Mouse (Mus musculus) cerebral cortex, adult 2 months (tissue): ENCODE results near the gene Cox17.

Source experiments
- WGBS: fragments of 180-500 bp; shearing (Covaris S2); methylation state at CpG from one replicate; pipeline ENCODE4 v1.1.7; 2018; 5-methylcytosine and 5-hydroxymethylcytosine counted together

The Cox17 gene

DNA sequence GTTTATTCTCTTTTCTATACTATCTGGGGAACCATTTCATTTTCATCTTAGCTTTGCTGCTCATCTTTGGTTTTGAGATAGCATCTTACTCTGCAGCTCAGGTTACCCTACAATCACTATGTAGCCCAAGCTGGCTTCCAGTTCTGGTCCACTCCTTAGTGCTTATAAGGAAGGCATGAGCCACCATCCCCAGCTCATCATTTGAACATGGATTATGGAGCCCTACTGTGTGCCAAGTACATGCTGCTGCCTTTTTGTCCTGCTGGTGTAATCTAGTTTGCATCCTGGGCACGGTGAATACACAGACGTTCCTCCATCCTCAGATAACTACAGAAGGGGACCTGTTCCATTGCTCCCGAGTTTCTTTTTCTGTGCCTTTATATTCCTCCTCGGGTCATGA is 26.1 kb downstream of the Cox17 start:
- 81% methylated on average over 4 of the region's 4 CpGs for WGBS

DNA sequence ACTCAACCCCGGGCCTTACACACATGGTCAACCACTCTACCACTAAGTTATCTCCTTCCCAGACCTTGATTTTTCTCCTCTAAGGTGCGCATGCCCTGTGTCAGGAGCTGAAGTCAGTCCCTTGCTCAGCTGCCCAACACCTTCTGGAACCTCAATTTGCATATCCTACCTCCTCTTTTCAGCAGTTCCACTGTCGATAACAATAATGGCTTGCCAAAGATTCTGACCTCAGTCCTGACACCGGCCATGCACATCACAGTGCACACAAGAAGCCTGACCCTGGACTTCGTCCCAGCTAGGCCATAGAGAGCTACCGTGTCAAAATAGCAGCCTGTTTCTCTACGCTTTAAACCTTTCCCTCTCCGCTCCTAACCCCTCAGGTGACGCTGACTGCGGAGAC is 26.6 kb downstream of the Cox17 start:
- WGBS, result 90% methylated on average over 10 of the region's 10 CpGs

DNA sequence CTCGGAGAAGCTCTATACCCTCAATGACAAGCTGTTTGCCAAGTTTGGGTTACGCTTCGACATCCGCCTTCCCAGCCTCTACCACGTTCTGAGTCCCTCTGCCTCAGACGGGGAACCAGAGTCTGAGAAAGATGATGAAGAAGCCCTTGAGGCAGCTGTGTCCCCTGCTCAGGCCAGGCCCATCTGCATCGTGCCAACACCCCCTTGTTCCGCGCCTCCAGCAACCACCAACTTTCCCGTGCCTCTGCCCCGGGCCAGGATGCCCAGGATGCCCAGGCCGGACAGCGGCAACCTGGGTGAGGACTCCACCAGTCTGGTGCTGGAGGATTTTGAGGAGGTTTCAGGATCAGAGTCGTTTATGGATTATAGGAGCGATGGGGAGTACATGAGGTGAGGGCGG is 27.1 kb downstream of the Cox17 start:
- 92% methylated on average over 16 of the region's 16 CpGs for WGBS

DNA sequence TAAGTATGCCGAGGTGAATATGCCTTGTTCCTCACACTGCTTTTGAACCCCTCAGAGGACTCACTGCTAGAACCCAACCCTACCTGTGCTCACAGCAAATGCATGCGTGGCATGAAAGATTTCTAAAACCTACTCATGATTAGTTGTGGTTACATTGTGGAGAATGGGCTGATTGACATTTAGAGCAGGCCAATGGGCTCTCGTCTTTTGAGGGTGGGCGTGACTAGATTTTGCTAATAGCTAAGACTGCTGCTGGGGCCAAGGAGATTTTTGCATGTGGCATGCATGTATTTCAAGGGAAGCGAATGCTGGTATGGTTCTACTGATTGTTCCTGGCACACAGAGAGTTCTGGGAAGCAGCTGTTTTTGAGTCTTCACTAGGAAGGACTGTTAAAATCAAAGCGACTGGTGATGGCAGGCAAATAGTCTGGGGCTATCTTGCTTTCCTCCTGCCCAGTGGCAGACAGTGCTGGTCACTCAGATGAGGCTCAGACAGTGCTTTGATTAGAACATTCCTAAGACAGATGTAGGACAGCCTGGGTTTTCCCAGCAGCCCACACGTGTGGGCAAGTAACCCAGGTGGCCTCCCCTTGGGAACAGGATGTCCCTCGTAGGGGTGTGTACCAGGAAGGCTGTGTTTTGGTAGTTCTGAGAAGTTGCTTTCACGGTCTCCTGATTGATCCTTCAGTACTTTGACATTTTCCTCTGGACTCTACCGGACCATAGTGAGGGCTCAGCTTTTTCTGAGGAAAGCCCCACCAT is 27.8 kb downstream of the Cox17 start:
- WGBS, result 78% methylated on average over 10 of the region's 10 CpGs

DNA sequence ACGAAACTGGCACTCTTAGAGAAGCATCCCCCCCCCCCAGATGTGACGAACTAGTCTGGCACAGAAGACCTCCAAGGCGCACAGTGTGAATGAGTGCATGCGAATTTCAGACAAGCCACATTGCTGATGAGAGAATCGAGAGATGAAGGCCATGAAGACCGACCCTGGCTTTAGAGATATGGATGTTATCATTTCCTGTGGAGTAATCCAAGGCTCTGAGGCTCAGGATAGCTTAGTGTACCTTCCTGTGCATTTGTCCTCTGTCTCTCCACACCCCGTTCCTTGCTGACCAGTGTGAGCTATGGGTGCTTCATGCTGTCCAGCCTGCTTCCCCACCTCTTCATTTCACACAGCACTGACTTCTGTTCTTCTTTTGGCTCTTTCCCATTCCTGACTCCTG is 28.4 kb downstream of the Cox17 start:
- WGBS, result 87% methylated on average over 7 of the region's 7 CpGs

DNA sequence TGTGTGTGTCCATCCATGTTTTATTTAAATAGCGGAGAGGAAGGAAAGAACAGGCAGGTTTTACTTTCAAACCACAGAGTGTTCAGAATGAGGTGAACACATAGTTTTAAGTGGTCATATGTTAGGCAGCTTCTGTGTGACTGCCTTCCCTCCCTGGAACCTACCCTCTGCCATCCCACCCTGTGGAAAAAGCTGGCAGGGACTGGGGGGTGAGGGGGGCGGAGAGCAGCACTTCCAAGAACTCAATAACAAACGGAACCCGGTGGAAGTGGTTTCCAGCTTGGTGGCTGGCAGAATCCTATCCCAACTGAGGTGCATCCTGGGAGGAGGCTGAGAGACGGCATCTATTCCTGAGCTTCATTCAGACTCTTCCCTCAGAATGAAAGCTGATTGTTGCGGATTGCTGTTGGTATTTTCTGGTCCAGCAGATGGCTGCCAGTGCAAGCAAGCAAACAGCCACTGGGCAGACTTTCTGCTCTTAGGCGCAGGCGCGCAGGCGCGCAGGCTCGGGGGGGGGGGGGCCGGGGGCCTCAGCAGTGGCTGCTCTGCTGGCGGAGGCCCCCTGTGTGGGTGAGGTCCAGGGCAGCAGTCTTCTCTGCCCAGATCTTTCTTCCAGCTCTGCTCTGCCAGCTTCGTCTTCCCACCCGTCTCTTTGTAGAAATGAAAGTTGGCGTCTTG is 29.5 kb downstream of the Cox17 start:
- WGBS, result 11% methylated on average over 16 of the region's 17 CpGs

DNA sequence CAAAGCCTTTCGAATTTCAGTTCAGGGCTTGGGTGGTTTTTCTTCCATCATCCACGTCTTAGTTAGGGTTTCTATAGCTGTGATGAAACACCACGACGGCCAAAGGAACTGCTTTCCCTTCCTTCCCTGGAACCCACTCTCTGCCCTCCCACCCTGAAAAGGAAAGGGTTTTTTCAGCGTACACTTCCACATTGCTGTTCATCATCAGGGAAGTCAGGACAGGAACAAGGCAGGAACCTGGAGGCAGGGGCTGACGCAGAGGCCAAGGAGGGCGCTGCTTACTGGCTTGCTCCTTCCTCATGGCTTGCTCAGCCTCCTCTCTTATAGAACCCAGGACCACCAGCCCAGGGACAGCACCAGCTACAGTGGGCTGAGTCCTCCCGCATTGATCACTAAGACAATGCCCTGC is 30.1 kb downstream of the Cox17 start:
- WGBS, result 27% methylated on average over 8 of the region's 8 CpGs

DNA sequence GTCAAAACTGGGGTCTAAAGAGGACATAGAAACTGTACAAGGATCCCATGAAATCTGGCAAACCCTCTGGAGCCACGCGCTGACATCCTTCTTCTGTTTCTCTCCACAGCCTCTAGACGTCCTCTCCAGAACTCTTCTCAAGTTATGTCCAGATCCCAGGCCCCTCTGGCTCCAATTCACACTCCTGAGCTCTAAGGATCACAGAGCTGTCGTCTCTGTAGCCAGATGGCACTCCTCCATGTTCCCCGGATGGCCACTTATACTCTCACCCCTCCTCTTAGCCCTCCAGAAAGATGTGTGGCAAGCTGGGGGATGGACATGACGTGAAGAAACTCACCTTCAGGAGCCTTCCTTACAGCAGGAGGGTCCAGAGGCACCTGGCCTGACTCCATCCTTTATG is 30.8 kb downstream of the Cox17 start:
- WGBS, result 86% methylated on average over 6 of the region's 6 CpGs

DNA sequence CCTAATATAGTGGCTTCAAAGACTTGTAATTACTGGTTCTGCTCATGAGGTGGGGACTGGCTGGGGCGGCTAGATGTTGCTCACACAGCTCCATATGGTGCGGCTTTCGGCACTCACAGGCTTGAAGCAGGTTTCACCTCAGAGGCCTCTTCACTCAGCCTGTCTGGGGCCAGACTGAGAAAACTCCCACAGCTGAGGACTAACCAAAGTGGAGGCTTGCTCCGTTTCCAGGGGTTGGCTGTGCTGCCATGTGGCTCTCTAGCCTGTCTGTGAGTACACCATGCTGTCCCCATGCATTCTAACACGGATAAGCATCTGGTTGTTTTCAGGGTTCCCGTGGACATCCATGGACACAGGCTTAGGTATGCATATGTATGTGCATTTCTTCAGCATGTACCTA is 31.8 kb downstream of the Cox17 start:
- 81% methylated on average over 6 of the region's 6 CpGs for WGBS

DNA sequence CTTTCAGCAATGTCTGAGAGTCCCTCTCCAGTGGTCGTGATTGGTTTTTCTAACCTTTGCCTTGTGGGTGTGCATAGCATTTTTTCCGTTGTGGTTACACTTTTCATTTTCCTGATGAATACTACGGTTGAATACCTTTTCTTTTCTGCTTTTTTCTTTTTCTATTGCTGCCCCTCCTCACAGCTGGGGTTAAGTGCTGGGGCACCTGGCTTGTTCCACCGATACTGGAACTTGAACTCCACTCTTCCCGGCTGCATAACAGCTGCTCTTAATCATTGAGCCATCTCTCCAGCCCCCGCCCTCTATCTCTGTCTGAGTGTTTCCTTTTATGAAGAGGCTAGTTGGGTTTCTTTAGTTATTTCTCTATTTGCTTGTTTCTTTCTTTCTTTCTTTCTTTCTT is 32.3 kb downstream of the Cox17 start:
- 77% methylated on average over 6 of the region's 6 CpGs for WGBS

DNA sequence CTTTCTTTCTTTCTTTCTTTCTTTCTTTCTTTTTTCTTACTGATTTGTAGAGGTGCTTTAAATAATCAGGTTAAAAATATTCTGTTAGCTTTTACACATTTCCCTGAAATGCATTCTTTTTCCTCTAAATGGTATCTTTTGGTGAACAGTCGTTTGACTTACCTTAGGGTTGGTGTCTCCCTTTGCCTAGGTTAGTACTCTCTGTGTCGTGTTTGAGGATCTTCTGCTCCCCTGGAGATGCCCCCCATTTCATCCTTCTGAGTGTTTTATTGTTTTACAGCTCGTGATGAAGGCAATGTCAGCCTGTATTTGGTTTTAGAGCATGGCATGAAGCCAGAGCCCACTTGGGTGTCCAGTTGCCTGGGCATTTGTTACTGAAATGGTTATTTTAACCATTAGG is 32.7 kb downstream of the Cox17 start:
- 75% methylated on average over 3 of the region's 3 CpGs for WGBS

DNA sequence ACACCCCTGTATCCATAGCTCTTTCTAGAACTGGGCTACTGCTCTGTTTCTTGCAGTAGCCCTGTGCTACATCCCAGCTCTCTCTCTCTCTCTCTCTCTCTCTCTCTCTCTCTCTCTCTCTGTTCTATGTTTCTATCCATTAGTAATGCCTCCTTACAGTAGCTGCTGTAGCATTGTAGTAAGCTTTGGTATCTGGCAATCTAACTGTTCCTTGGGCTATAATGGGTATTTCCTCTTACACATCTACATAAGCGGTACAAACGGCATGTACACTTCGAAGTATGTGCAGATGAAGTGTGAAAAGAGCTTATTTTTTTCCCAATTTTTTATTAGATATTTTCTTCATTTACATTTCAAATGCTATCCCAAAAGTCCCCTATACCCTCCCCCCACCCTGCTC is 33.1 kb downstream of the Cox17 start:
- 85% methylated on average over 3 of the region's 3 CpGs for WGBS

DNA sequence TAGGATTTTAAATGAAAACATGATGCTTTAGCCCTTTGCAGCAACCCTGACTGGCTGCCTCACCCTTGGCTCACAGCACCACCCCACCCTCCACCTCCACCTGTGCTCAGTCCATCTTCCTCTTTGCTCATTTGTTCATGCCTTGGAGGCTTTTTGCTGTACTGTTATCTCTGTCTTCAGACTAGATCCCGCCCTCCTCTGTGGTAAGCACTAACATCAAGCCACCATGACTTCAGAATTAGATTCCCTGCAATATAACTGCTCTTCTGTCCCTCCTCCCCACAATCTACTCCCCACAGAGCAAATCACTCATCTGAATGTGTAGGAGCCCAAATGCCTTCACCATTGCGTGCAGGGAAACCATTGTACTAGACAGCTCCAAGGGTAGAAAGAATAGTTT is 36.9 kb downstream of the Cox17 start:
- 84% methylated on average over 2 of the region's 2 CpGs for WGBS

DNA sequence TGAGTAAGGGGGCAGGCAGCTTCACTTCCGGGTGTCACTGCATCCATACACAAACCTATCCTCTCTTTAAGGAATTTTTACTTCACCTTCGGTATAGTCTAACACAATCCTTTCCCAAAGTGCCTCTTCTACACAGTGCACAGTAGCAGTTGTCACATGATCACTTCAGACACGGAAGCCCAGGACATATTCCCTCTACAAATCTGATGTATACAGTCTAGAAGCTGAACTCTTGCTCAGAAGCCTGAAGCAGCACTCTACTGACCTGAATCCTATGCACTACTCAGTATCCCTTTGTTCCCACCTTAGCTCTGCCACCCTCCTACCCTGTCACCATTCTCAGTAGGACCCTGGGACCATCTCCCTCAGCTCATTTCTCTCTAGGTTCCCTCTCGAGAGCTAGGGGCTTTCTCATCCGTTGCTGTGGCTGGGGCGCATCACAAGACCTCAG is 38.4 kb downstream of the Cox17 start:
- WGBS, result 95% methylated on average over 6 of the region's 6 CpGs

DNA sequence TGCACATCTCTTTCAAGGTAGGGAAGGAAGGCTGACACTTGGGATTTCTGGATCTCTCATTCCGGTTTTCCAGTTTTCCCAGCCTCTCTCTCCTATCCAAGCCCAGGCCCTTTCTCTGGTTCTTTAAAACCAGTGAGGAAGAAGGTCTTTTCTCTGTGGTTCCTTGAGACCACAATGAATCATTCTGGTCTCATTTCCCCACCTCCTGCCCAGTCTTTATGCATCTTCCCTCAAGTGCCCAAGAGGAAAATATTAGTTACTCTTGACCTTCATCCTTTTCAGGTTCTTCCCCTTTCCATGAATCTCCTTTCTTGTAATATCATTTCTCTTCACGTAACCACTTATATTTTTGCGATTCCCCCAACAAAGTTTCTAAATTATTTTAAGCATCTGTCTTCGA is 38.9 kb downstream of the Cox17 start:
- 95% methylated on average over 4 of the region's 4 CpGs for WGBS

DNA sequence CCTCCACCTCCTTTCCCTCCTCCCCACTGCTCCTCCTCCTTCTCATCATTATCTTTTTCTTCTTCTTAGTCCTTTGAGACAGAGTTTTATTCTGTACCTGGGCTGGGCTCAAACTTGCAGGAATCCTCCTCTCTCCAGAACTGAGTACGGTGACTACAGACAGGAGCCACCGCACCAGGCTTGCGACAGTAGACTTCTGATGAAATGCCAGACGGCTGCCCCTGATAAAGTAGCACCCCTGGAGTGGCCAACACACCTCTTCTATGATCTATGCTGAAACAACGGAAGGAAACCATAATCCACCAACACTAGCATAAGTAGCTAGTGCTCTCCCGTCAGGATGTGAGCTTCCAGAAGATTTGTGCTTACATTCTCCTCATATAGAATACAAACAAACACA is 40.6 kb downstream of the Cox17 start:
- 83% methylated on average over 6 of the region's 6 CpGs for WGBS

DNA sequence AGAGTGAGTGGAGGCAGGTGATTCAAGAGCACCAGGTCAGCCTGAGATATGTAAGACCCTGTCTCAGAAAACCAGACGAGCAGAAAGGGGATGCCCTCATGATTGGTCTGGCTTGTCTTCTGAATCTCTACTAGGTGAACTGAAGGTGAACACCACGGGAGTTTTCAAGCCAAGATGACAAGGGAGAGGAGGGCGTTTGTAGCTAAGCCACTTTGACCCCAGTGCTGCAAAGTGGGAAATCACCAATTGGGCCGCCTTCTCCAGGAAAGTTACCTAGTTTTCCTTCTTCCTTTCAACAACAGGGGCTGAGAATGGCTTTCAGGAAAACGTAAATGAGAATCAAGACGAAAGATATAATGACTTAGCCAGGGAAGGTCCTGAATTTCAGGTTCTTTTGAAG is 42.0 kb downstream of the Cox17 start:
- 90% methylated on average over 6 of the region's 6 CpGs for WGBS

DNA sequence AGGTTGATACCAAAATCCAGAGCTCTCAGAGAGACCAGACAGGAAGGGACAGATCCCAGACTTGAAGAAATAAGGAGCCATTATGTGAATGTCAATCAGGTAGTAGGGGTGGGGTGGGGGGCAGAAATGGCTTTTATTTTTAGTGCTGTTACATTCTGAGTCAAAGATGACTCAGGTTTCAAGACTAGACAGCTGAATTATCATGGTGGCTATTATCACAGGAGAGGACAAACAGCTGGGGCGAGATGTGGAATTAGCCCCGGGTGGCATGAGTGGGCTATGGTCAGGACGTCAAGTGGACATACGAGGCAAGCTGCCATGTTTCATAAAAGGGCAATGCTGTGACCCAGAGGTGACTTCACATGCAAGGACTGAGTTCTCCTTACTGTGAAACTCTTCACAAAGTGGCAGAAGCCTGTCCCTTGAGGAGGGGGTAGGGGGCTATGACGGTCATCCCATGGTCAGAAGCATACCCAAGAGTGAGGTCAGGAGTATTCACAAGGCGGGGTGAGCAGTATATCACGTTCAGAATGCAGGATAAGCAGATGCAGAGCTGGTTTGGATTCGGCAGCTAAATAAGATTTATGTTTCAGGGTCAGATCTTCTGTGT is 42.6 kb downstream of the Cox17 start:
- WGBS, result 84% methylated on average over 8 of the region's 8 CpGs

DNA sequence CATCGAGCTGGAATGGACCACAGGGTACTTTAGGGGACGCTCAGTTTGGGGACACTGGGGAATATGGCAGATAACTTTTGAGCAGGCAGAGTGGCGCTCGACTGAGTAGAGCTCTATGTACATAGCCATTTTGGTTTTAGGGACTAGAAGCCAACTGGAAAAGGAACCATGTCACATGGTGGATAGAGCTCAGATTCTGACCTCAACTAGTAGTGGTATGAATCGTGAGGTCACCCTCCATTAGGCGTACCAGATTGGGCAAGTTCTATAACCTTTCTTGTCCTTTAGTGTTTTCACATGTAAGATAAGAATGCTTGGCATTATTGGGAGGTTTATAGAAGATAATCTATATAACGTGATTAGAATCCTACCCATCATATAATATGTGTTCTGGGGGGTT is 43.5 kb downstream of the Cox17 start:
- WGBS, result 94% methylated on average over 7 of the region's 7 CpGs

DNA sequence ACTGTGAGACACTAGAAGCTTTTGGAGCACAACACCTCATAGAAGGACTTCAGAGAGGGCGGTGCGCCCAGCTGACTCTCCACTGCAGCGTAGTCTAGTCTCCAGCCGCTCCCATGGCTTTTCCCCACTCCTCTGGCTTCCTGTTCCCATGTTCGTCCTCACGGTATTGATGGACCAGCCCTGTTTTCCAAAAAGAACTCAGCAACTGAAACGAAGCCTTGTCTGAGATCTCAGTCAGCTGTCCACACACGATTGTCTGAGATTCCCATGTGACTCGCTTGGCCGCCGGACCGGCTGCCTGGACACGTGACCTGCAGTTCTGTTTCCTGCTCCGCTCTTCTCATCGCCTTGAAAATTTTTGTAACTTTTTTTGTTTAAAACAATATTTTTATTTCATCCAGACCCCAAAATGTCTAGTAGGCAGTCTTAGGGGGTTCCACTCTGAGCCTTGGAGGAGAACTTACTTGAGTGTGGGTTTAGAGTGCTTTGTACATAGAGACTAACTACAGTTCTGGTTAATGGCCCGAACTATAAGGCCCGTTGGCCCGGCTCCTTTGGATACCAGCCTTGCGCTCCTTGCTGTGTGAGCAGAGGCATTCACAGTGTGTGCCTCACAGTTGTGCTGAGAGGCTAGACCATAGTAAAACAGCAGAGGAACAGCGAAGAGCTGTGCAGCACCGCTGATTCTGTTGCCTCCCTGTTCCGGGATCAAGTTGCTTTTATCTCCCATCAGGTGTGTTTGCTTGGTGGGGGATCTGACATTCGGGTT is 45.5 kb downstream of the Cox17 start:
- WGBS, result 76% methylated on average over 23 of the region's 23 CpGs

DNA sequence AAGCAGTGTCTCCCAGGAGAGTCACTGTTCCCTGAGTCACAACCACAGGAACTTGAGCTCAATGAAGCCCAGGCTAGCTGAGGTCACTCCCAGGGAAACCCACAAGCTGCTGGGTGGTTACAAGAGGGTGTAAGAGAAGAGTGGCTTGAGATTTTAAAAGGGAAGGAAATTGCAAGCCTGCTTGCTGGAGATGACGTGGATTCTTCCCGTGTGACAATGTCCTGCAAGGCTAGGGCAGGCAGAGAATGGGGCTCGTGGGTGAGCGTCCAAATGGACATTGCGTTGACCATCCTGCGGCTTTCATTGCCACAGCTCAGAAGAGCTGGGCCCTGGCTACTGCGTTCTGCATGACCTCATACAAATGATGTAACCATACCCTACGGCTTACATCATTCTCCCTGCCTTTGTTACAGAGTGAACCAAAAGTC is 47.4 kb downstream of the Cox17 start:
- WGBS, result 83% methylated on average over 8 of the region's 8 CpGs

DNA sequence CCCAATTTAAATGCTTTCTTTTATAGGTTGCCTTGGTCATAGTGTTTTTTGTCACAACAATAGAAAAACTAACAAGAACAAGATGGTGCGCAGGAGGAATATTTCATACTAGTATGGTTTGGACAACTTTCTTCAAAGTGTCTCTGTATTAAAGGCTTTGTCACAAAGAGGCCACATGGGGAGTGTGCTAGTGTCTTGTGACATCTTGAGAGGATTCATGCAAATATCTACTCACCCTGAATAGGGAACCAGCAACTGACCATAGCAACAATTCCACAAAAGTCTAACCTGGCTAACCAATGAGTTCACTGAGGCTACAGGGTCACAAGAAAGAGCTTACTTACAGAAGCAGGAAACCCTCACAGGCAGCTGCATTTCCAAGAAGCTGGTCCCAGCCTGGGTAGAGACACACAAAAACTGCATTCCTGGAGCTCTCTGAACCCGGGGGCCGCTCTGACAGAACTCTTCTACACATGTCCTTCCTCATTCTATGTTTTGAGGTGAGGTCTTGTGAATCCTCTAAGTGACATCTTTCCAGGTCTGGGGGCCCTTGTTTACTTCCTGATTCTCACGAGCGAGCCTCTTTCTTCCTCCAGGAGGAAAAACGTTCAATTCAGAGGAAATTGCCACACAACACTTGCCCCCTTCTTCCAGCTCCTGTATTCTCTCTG is 48.4 kb downstream of the Cox17 start:
- WGBS, result 78% methylated on average over 6 of the region's 6 CpGs
